Mouse (Mus musculus) C2C12 (cell line): ENCODE measurements around the gene Nr2f6. TPM values are rescaled to one million over a fixed set of nuclear protein-coding genes. Genes with fewer than 3 reads are reported as not detected.
A peak's percentile ranks its signal among the peaks of the same experiment; 100 is the strongest.

Source experiments
- H3K27me3 ChIP-seq: one replicate; pipeline ENCODE4 v1.6.1; 2011; ENCODE audit not compliant: control insufficient read depth, insufficient read depth, insufficient read length
- H3K36me3 ChIP-seq: one replicate; pipeline ENCODE4 v1.6.1; 2011; ENCODE audit not compliant: control insufficient read depth, insufficient read depth
- H3K4me3 ChIP-seq: one replicate; pipeline ENCODE4 v1.5.1; 2011; ENCODE audit warnings: mild to moderate bottlenecking, control low read depth; ENCODE audit not compliant: poor library complexity, insufficient read depth, severe bottlenecking
- H3K79me2 ChIP-seq: one replicate; pipeline ENCODE4 v1.6.1; 2011; ENCODE audit not compliant: control insufficient read depth, insufficient read depth
- H3K79me3 ChIP-seq: one replicate; pipeline ENCODE4 v1.6.1; 2011; ENCODE audit warnings: low read depth, control low read depth
- H3ac ChIP-seq: one replicate; pipeline ENCODE3; 2011; ENCODE audit warnings: low read depth; ENCODE audit not compliant: control insufficient read depth, insufficient read length
- CEBPB ChIP-seq: IDR thresholded peaks from one replicate; pipeline ENCODE4 v1.6.1; 2011; ENCODE audit warnings: low read depth, mild to moderate bottlenecking, control low read depth, moderate library complexity
- CTCF ChIP-seq: IDR thresholded peaks from one replicate; pipeline ENCODE4 v1.5.1; 2011; ENCODE audit not compliant: control insufficient read depth, insufficient read depth, insufficient read length
- FOSL1 ChIP-seq: IDR thresholded peaks from one replicate; pipeline ENCODE4 v1.8.0; 2011; ENCODE audit warnings: mild to moderate bottlenecking, low read length; ENCODE audit not compliant: poor library complexity, insufficient read depth, severe bottlenecking
- MAX ChIP-seq: IDR thresholded peaks from one replicate; pipeline ENCODE4 v1.6.1; 2011; ENCODE audit warnings: mild to moderate bottlenecking, control low read depth
- MYOD1 ChIP-seq: IDR thresholded peaks from one replicate; pipeline ENCODE4 v1.6.1; 2011; ENCODE audit warnings: low read depth; ENCODE audit not compliant: control insufficient read depth, insufficient read length
- MYOG ChIP-seq: IDR thresholded peaks from one replicate; pipeline ENCODE4 v1.6.1; 2011; ENCODE audit not compliant: control insufficient read depth, insufficient read length; ENCODE audit errors: extremely low read depth
- USF1 ChIP-seq: IDR thresholded peaks from one replicate; pipeline ENCODE4 v1.6.1; 2011; ENCODE audit warnings: low read depth, mild to moderate bottlenecking, control low read depth, moderate library complexity
- polyA plus RNA-seq: library from polyadenylated mRNA; unstranded; fragments of >200 nt; fragmentation: generic; extraction: Trizol; gene quantifications from one replicate; pipeline ENCODE4 v1.2.1, GENCODE M21; 2012; ENCODE audit warnings: missing spikeins

Gene Nr2f6
- polyA plus RNA-seq, 1 experiment: 73.0 TPM

- Histone ChIP-seq H3K79me3 (peaks cover 17% of the 10 kb centered on the region), H3K27me3 (no peaks in the 10 kb centered on the region), H3K36me3 (peaks cover 31% of the 10 kb centered on the region), H3ac (peak overlapping the region; percentile 86), H3K79me2 (peaks cover 39% of the 10 kb centered on the region), H3K4me3 (peak overlapping the region; percentile 82)
- TF ChIP-seq CEBPB (no peak), USF1 (no peak), CTCF (no peak), MAX (no peak), MYOD1 (no peak), MYOG (no peak), FOSL1 (no peak)
Measured at GRCm38 (mm10) chr8:71379512-71380075, 2.2 kb downstream of the Nr2f6 start.

GRCm38 (mm10) chr8:71379008-71379407 lies 2.8 kb downstream of the Nr2f6 start:
- Histone ChIP-seq H3K79me2 (peaks cover 39% of the 10 kb centered on the region), H3K79me3 (peaks cover 17% of the 10 kb centered on the region), H3K27me3 (no peaks in the 10 kb centered on the region), H3ac (no peak overlapping the region), H3K36me3 (peaks cover 32% of the 10 kb centered on the region), H3K4me3 (no peak overlapping the region)
- TF ChIP-seq CEBPB: no peak

GRCm38 (mm10) chr8:71376423-71377030 lies 5.2 kb downstream of the Nr2f6 start:
- no peak overlapping the region for H3K4me3 ChIP-seq
- H3ac ChIP-seq: no peak overlapping the region
- no peaks in the 10 kb centered on the region for H3K27me3 ChIP-seq
- H3K36me3 ChIP-seq: peaks cover 40% of the 10 kb centered on the region
- TF ChIP-seq MAX (no peak), CTCF (no peak), MYOD1 (no peak), FOSL1 (no peak), USF1 (no peak), CEBPB (no peak), MYOG (no peak)
- H3K79me3 ChIP-seq: peaks cover 17% of the 10 kb centered on the region
- peaks cover 39% of the 10 kb centered on the region for H3K79me2 ChIP-seq

- Histone ChIP-seq H3K79me3 (peaks cover 14% of the 10 kb centered on the region), H3ac (no peak overlapping the region), H3K27me3 (no peaks in the 10 kb centered on the region), H3K36me3 (peaks cover 40% of the 10 kb centered on the region), H3K4me3 (no peak overlapping the region), H3K79me2 (peaks cover 32% of the 10 kb centered on the region)
- TF ChIP-seq MAX (no peak), MYOD1 (no peak), CEBPB (no peak), USF1 (no peak), MYOG (no peak), CTCF (no peak), FOSL1 (no peak)
Measured at GRCm38 (mm10) chr8:71375581-71376422, 6.0 kb downstream of the Nr2f6 start.

GRCm38 (mm10) chr8:71374616-71375206 lies 7.0 kb downstream of the Nr2f6 start:
- H3K36me3 ChIP-seq: peaks cover 44% of the 10 kb centered on the region
- H3K27me3 ChIP-seq: no peaks in the 10 kb centered on the region
- H3ac ChIP-seq: no peak overlapping the region
- peaks cover 6% of the 10 kb centered on the region for H3K79me3 ChIP-seq
- H3K79me2 ChIP-seq: peaks cover 21% of the 10 kb centered on the region
- no peak overlapping the region for H3K4me3 ChIP-seq
- TF ChIP-seq MYOG (no peak), MAX (no peak), FOSL1 (no peak), CTCF (no peak), CEBPB (no peak), MYOD1 (no peak), USF1 (no peak)
